Mouse (Mus musculus): ENCODE measurements around the gene Ccl11.

The Ccl11 gene

DNA sequence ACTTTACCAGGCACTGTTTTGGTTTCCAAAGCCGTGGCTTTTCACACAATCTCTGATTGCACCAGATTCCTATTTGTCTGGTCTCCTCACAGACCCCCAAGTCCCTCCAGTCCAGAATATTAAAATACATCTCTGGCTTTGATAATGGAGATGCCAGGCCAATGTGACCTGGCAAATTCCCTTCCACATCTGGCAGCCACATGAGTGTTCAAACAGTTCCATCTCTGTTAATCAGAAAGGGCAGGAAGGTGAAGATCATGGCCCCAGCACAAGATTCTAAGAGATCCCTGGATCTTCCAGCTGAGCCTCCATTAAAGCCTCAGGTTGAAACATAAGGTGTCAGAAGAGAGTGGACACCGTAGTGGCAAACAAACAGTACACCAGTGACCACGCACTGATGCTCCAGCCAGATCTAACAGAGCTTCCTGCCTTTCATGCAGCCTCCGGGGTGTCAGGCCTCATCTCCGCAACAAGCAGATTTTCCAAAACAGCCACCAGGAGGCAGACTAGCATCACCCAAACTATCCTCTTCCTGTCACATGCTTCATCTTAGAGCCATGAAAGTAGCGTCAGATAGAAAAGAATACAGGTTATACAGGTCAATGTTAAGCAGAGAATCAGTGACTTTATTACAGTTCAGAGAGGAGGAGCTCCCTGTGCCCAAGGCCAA, 9.7 kb upstream of the Ccl11 start:
- in situ Hi-C loops (cut with MseI, MboI) = loop anchor here (5.0 kb wide), 2 partner anchors 51 to 129 kb away; no protein-coding TSS in a partner anchor

DNA sequence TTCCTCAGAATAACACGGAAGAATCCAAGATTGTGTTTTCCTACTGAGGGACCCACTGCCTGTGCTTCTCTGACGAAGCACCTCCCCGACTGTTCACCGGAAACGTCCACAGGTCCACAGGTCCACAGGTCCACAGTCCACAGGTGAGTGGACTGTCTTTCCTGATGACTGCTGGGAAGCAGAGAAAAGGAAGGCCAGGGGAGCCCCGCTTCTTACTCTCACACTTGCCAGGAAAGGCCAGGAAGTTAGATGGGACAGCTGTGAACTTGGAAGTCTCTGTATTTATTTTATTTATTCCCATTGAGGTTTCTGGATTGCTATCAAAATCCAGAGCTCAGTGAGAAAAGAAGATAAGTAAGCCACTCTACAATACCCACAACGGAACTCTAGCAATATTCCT, 3.8 kb upstream of the Ccl11 start:
- in situ Hi-C loops (cut with MseI, MboI) = loop anchor here in 1 of 2 experiments (5.0 kb wide), 1 partner anchor 123 kb away; no protein-coding TSS in a partner anchor

DNA sequence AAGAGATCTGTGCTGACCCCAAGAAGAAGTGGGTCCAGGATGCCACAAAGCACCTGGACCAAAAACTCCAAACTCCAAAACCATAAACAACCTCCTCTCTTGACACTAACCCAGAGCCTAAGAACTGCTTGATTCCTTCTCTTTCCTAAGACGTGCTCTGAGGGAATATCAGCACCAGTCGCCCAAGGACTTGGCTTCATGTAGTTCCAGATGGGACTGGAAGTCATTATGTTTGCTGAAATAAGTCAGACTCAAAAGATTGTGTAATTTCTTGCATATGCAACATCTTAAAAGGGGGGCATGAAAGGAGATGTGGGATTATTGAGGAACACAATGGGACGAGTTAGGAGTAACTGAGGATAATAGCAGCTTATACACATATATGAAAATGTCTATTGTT, 4.6 kb downstream of the Ccl11 start:
- in situ Hi-C loops (cut with MseI, MboI) = no loop called here

DNA sequence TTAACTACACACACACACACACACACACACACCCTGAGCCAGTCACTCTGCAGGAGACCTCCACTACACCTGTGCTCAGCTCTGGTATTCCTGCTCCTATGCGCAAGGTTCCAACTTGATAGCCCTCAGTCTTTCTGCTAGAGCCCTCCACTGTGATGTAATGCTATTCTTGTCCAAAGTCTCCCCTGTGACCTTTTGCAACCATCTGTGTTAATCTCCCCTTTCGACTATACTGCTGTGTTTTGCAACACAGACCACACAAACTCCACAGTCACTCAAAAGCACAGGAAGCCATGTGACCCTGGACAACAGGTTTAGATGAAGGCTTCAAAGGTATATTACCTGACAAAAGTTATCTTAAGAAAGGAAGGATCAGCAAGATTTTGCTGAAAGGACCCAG, 5.8 kb downstream of the Ccl11 start:
- in situ Hi-C loops (cut with MseI, MboI) = no loop called here

DNA sequence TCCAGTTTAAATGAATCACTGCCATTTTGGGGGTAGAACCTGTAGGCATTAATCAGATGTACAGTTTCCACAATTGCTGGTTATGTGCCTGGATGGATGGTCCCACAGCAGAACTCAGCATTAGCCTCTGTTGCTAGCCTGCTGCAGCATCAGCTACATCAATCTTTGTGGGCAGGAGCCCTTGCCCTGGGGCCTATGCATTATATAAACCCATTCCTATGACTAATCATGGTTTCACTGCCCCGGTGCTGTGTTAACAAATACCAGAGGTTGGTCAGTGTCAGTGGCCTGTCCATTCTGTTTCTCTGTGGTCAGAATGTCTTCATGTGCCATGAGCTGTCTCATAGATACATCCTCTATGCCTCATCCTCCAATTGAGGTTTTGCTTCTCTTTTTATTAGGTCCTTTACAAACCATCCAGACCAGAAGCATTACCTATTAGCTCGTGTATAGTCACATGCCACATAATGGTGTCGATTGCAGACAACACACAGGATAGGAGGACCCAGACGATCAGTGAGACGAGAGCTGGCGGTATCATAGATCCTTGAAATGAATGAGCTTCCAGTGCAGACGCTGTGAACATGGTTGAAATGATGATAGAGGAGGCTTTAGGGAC, 9.4 kb downstream of the Ccl11 start:
- in situ Hi-C loops (cut with MseI, MboI) = no loop called here

DNA sequence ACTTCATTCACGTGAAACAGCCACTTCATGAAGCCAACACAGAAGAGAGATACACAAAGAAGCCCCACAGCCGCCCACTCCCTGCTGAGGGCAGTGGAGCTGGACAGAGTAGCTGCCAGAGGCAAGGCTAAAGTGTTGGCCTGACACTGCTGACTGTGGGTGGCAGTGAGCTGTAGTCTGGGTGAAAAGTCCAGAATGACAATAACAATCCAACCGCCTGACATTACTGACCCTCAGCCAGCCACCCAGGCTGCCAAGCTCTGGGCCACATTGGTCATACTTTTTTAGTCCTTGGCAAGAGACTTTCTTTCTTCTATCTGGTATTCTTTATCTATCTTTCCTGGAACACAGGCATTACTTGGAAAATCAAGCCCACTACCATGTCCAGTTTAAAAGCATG, 13.5 kb downstream of the Ccl11 start:
- in situ Hi-C loops (cut with MseI, MboI) = no loop called here

DNA sequence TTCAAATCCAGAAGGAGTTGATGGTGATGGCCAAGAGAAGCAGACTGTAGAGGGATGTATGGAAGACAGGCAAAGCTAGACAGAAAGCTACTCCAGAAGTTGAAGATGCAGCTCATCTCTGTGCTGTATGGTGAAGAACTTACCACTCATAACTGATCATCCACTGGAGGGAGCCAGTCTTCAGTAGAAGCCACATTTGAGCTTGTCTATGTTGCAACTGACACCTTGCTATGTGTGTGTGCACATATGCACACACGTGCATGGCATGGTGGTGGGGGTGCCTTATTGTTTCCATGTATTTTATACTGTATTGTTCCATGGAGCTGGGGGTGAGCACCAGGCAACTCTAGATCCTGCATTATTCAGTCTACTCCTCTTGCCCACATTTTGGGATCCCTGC, 14.8 kb downstream of the Ccl11 start:
- in situ Hi-C loops (cut with MseI, MboI) = no loop called here

DNA sequence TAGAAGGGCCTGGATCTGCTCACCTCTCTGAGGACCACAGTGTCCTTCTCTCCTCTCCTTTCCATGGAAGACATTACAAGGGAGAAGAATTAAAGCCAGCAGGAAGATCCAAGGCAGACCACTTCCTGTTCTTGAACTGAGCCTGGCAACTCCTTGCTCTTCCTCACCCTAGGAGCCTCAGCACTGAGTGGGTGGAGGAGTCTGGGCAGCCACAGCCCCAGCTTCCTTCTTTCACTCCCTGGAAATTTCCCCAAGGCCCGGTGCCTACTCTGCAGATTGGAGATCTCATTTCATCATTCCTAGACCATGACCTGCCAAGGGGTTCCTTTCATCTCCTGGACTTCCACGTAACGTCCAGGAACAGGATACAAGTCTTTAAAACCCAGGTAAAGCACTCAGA, 15.4 kb downstream of the Ccl11 start:
- in situ Hi-C loops (cut with MseI, MboI) = no loop called here

DNA sequence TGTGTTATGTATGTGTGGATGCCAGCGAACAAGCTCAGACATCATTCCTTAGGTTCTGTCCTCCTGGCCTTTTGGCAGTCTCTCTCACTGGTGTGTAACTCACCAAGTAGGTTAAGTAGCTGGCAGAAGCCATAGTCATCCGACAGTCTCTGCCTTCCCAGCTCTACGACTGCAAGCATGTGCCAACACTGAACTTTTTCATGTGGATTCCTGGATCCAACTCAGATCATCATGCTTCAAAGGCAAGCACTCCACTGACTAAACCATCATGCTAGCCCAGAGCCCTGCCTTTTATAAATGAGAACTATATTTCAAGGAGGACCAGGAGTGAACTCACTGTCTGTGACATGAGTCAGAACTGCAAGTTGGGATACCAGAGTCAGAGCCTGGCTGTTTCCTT, 16.1 kb downstream of the Ccl11 start:
- in situ Hi-C loops (cut with MseI, MboI) = no loop called here

DNA sequence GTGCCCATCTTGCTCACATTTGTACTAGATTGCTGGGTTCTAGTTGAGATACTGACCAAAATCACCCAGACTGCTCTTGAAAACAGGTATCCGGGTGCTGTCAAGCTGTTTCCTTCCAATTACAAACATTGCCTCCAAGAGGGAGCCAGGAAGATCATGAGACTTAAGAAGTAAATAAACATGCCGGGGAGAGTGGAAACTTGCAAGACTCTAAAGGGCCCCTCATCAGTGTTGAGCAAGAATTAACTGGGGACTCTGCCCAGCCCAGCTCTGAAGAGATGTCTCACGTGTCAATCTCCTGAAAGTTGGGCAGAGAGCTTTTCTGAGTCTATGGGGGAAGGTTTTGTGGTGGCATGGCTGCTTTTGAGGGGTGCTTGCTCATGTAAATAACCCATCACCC, 19.4 kb downstream of the Ccl11 start:
- in situ Hi-C loops (cut with MseI, MboI) = no loop called here

DNA sequence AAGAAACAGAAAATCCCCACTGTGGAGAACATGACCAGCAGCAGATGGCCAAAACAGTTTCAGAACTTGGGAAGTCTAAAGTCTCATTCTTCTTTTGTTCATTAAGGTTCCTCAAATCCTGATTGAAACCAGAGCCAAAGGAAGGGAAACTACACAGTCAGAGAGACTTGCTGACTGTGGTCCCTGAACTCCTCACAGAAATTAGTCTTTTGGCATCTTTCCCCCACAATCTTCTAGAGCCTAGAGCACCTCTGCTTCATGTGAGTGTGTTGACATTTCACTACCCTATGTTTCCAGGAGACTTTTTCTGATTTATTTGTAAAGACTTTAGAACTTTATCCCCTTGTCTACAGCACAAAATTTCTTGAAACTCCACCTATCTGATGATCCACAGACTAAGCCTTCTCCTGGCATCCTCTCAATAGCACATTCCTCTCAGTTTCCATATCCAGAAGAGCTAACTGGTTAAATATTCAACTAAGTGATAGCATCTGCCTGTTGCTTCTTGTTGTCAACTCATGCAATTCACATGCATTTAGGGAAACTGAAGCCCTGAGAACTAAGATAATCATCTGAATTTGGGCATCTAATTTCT, 20.6 kb downstream of the Ccl11 start:
- in situ Hi-C loops (cut with MseI, MboI) = no loop called here

DNA sequence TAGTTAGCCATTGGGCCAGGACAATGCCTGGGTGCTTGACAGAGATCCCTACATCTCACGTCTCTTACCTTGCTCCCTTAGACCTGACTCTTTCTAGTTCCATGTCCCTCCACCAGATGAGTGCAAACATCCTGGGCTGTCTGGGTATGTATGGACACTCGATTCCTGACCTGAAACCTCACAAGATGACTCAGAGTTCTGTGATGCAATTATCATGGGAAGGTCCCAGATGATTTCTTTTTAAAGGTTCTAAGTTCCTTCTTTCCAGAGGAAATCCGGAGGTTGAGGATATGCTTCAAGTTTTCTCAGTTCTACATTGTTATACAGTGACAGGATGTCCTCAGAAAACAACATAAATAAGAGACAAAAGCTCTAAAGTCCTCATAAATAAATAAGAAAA, 23.2 kb downstream of the Ccl11 start:
- in situ Hi-C loops (cut with MseI, MboI) = no loop called here

DNA sequence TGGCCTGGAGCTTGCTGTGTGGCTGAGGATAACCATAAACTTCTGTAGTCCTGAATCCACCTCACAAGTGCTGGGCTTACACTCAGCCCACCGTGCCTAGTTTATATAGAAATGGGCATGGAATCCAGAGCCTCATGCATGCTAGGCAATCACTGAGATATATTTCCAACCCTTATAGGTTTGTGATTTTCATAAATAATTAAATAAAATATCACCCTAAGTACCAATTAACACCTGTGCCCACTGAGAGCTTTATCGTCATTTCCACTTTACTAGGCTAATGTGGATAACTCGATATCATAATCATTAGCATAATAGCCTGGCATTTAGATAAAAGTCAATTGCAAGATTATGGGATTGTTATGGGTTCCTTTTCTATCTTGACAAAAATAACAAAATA, 26.7 kb downstream of the Ccl11 start:
- in situ Hi-C loops (cut with MseI, MboI) = no loop called here

DNA sequence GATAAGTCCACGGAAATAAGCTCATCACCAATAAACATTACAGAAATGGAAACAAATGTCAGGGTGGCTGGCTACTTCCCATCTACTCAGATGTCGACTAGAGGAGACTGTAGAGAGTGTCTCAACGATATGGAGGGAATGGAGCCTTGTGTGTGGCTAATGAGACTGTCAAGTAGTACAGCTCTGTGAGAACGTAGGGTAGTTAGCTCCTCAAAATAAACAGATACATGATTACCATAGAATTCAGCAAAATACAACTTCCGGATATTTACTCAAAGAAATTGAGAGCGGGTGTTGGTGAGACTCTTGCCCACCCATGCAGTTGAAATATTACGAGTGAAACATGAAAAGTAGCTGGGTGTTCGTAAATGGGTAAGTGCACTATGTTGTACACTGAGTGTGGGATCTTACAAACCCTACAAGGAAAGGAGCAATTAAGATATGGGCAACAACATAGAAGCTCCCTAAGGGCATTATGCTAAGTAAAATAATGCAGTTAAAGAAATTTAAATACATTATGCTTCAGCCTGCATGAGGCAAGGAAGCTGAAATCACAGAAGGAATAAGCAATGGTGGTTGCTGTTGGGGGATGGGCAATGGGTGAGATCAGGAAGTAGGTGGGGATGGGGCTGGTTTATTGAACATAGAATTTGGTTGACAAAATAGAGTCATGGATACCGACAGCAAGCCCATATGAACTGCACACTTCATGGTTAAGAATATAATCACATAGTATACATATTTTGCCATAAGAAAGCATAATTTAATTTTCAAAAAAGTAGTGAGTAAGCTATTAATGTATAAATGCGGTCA, 42.1 kb downstream of the Ccl11 start:
- in situ Hi-C loops (cut with MseI, MboI) = no loop called here

DNA sequence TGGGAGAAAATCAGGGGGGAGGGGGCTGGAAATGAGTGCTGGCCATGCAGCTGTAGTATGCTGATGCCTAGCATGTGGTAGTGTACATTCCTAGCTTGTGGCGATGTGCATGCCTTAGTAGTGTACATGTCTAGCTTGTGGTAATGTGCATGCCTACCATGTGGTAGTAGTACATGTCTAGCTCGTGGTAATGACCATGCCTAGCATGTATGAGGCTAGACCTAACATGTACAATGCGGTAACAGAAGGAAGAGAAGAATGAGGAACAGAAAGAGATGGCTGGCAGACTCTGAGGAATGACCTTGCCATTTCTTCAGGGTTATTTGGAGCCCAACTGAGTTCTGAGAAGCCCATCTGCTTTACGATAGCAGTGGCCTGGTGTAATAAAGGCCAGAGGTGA, 43.5 kb downstream of the Ccl11 start:
- in situ Hi-C loops (cut with MseI, MboI) = no loop called here

DNA sequence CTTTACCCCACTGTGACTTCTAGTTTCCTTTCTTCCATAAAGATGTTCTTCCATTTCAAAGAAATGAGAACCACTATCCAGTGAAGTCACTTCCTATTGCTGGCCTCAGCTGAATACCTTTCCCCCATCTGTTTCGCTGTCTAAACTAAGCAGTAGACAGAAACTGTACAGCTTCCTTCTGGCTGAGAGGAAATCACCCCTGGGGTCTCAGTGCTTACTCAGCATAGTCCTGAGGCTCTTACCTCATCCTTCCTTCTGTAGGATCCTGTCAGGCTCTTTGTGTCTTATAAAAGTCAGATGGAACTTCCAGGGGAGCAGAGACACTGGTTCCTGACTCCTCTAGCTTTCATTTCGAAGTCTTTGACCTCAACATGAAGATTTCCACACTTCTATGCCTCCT, 43.9 kb downstream of the Ccl11 start, which contains the start of gene Ccl12:
Gene Ccl12, plus strand, starts transcription at position 317 of the 400 bp plus-strand sequence.
- in situ Hi-C loops (cut with MseI, MboI) = no loop called here

DNA sequence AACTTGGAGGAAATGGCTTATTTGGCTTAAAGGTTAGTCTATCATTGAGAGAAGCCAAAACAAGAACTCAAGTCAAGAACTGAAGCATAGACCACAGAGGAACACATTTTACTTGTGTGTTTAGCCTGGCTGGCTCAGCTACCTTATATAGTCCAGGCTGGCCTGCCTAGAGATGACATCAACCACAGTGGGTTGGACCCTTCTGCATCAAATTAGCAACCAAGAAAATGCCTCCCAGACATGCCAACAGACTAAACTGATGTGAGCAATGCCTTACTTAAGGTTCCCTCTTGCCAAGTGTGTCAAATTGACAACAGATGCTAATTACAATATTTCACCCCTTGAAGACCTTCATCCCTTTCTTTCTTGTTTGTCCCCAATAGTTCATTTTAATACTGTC, 52.0 kb downstream of the Ccl11 start:
- in situ Hi-C loops (cut with MseI, MboI) = no loop called here

DNA sequence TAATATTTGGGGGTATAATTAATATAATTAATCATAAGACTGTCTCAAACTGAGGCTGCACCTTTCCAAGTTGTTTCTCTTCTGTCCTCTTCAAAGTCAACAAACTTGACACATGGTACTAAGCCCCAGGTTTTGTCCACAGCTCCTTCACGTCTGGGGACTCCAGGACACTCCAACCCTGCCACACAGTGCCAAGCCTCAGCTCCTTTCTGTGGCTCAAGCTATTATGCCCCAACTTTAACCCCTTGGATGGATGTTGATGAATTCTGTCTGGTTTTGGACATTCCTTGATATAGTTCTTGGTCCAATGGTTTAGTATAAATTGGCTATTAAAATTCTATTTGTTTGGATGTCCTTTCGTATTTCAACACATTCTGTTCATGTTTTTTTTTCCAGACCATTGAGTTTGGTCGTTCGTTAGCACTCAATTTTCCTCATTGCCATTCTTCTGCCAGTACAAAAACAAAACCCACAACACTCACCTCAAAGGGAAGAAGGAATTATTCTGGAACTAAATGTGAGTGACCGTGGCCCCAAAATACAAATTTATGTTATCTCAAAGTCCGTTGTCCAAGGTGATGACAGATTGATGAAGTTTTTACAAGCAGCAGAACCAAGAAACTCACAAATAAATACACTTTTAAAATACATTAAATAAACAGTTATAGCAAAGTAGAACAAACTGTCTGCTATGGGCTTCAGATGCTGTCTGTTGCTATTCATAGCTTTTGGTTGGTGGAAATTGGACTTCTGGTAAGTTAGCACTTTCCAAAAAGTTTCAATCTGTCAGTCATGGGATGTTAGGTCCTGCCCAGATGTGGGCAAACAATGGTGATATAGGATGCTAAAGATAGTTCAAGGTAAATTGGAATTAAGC, 53.0 kb downstream of the Ccl11 start:
- in situ Hi-C loops (cut with MseI, MboI) = no loop called here
